Mouse (Mus musculus): ENCODE data around the gene Pik3ca. TPM values are rescaled to one million over a fixed set of nuclear protein-coding genes. Genes with fewer than 3 reads are reported as not detected.

The Pik3ca gene
- polyA plus RNA-seq, 1 experiment from 2014 or later, result 17.7 TPM

GRCm38 (mm10) chr3:32398175-32398538, 686 bp downstream of the Pik3ca start:
- Histone ChIP-seq H3K4me1 (ENCODE audit: control insufficient read depth, insufficient read depth, low read length) (peaks cover 15% of the 10 kb centered on the region), H3K27ac (ENCODE audit: low read depth, low read length) (no peak overlapping the region), H3K9ac (ENCODE audit: low read length) (peak overlapping the region; percentile 93), H3K4me3 (ENCODE audit: low read depth, low read length) (peak overlapping the region; percentile 74), H3K27me3 (replicated peaks; ENCODE audit: control insufficient read depth, insufficient read depth, low read length) (no peaks in the 10 kb centered on the region), H3K9me3 (replicated peaks; ENCODE audit: control insufficient read depth, low read length) (no peaks in the 10 kb centered on the region), H3K36me3 (ENCODE audit: control insufficient read depth, insufficient read depth, low read length) (no peaks in the 10 kb centered on the region), H3K4me2 (ENCODE audit: low read length) (peak overlapping the region; percentile 68)
- DNase-seq (ENCODE audit: low spot score) (no peak), ATAC-seq (no peak)
- WGBS, result 0% methylated on average over 7 of the region's 7 CpGs

- H3K27me3 ChIP-seq (replicated peaks; ENCODE audit: control insufficient read depth, insufficient read depth, low read length), result no peaks in the 10 kb centered on the region
- ATAC-seq (no peak), DNase-seq (ENCODE audit: low spot score) (no peak)
- peaks cover 15% of the 10 kb centered on the region for H3K4me1 ChIP-seq (ENCODE audit: control insufficient read depth, insufficient read depth, low read length)
- H3K4me3 ChIP-seq (ENCODE audit: low read depth, low read length), result peak overlapping the region; percentile 74
- H3K9ac ChIP-seq (ENCODE audit: low read length), result peak overlapping the region; percentile 41
- H3K4me2 ChIP-seq (ENCODE audit: low read length), result peak overlapping the region; percentile 68
- no peaks in the 10 kb centered on the region for H3K9me3 ChIP-seq (replicated peaks; ENCODE audit: control insufficient read depth, low read length)
- H3K27ac ChIP-seq (ENCODE audit: low read depth, low read length), result no peak overlapping the region
- 14% methylated on average over 4 of the region's 4 CpGs for WGBS
- no peaks in the 10 kb centered on the region for H3K36me3 ChIP-seq (ENCODE audit: control insufficient read depth, insufficient read depth, low read length)
Measured at GRCm38 (mm10) chr3:32398623-32399022, 1.2 kb downstream of the Pik3ca start.

- no peak overlapping the region for H3K4me3 ChIP-seq (ENCODE audit: low read depth, low read length)
- no peaks in the 10 kb centered on the region for H3K27me3 ChIP-seq (replicated peaks; ENCODE audit: control insufficient read depth, insufficient read depth, low read length)
- WGBS, result 26% methylated on average over 4 of the region's 4 CpGs
- no peaks in the 10 kb centered on the region for H3K9me3 ChIP-seq (replicated peaks; ENCODE audit: control insufficient read depth, low read length)
- H3K4me1 ChIP-seq (ENCODE audit: control insufficient read depth, insufficient read depth, low read length), result peaks cover 15% of the 10 kb centered on the region
- ATAC-seq (no peak), DNase-seq (ENCODE audit: low spot score) (no peak)
- 0 out of 2 replicates have a peak overlapping the region, but pooled peaks have one; percentile 12 for H3K4me2 ChIP-seq (ENCODE audit: low read length)
- no peak overlapping the region for H3K27ac ChIP-seq (ENCODE audit: low read depth, low read length)
- H3K36me3 ChIP-seq (ENCODE audit: control insufficient read depth, insufficient read depth, low read length), result no peaks in the 10 kb centered on the region
- H3K9ac ChIP-seq (ENCODE audit: low read length), result peak overlapping the region; percentile 18; the same call in 1 of the 2 replicates
Measured at GRCm38 (mm10) chr3:32399381-32399780, 1.9 kb downstream of the Pik3ca start.

- no peaks in the 10 kb centered on the region for H3K36me3 ChIP-seq (ENCODE audit: control insufficient read depth, insufficient read depth, low read length)
- no peak overlapping the region for H3K4me3 ChIP-seq (ENCODE audit: low read depth, low read length)
- peaks cover 15% of the 10 kb centered on the region for H3K4me1 ChIP-seq (ENCODE audit: control insufficient read depth, insufficient read depth, low read length)
- 0 out of 2 replicates have a peak overlapping the region, but pooled peaks have one; percentile 12 for H3K4me2 ChIP-seq (ENCODE audit: low read length)
- WGBS, result 74% methylated on average over 2 of the region's 2 CpGs
- DNase-seq (ENCODE audit: low spot score), result no peak
- ATAC-seq, result no peak
- H3K27me3 ChIP-seq (replicated peaks; ENCODE audit: control insufficient read depth, insufficient read depth, low read length), result no peaks in the 10 kb centered on the region
- no peaks in the 10 kb centered on the region for H3K9me3 ChIP-seq (replicated peaks; ENCODE audit: control insufficient read depth, low read length)
- peak overlapping the region; percentile 18; the same call in 1 of the 2 replicates for H3K9ac ChIP-seq (ENCODE audit: low read length)
- H3K27ac ChIP-seq (ENCODE audit: low read depth, low read length), result no peak overlapping the region
Measured at GRCm38 (mm10) chr3:32399931-32400330, 2.5 kb downstream of the Pik3ca start.

GRCm38 (mm10) chr3:32401591-32401990, 4.1 kb downstream of the Pik3ca start:
- Histone ChIP-seq H3K36me3 (ENCODE audit: control insufficient read depth, insufficient read depth, low read length) (no peaks in the 10 kb centered on the region), H3K4me2 (ENCODE audit: low read length) (no peak overlapping the region), H3K4me3 (ENCODE audit: low read depth, low read length) (no peak overlapping the region), H3K4me1 (ENCODE audit: control insufficient read depth, insufficient read depth, low read length) (peaks cover 10% of the 10 kb centered on the region), H3K9ac (ENCODE audit: low read length) (no peak overlapping the region), H3K27ac (ENCODE audit: low read depth, low read length) (no peak overlapping the region), H3K27me3 (replicated peaks; ENCODE audit: control insufficient read depth, insufficient read depth, low read length) (no peaks in the 10 kb centered on the region), H3K9me3 (replicated peaks; ENCODE audit: control insufficient read depth, low read length) (no peaks in the 10 kb centered on the region)
- 78% methylated on average over 3 of the region's 3 CpGs for WGBS
- no peak for ATAC-seq
- no peak for DNase-seq (ENCODE audit: low spot score)

GRCm38 (mm10) chr3:32402990-32403885, 5.8 kb downstream of the Pik3ca start:
- H3K27me3 ChIP-seq (replicated peaks; ENCODE audit: control insufficient read depth, insufficient read depth, low read length), result no peaks in the 10 kb centered on the region
- WGBS, result 82% methylated on average over 7 of the region's 7 CpGs
- H3K9ac ChIP-seq (ENCODE audit: low read length), result no peak overlapping the region
- ATAC-seq (no peak), DNase-seq (ENCODE audit: low spot score) (no peak)
- H3K4me2 ChIP-seq (ENCODE audit: low read length), result no peak overlapping the region
- H3K36me3 ChIP-seq (ENCODE audit: control insufficient read depth, insufficient read depth, low read length), result no peaks in the 10 kb centered on the region
- no peak overlapping the region for H3K4me3 ChIP-seq (ENCODE audit: low read depth, low read length)
- no peak overlapping the region for H3K27ac ChIP-seq (ENCODE audit: low read depth, low read length)
- peaks cover 10% of the 10 kb centered on the region for H3K4me1 ChIP-seq (ENCODE audit: control insufficient read depth, insufficient read depth, low read length)
- no peaks in the 10 kb centered on the region for H3K9me3 ChIP-seq (replicated peaks; ENCODE audit: control insufficient read depth, low read length)

GRCm38 (mm10) chr3:32405699-32406098, 8.2 kb downstream of the Pik3ca start:
- WGBS, result 93% methylated on average over 1 of the region's 1 CpGs
- no peak overlapping the region for H3K4me3 ChIP-seq (ENCODE audit: low read depth, low read length)
- no peak for DNase-seq (ENCODE audit: low spot score)
- no peak overlapping the region for H3K27ac ChIP-seq (ENCODE audit: low read depth, low read length)
- H3K27me3 ChIP-seq (replicated peaks; ENCODE audit: control insufficient read depth, insufficient read depth, low read length), result no peaks in the 10 kb centered on the region
- H3K4me1 ChIP-seq (ENCODE audit: control insufficient read depth, insufficient read depth, low read length), result no peaks in the 10 kb centered on the region; the same call in 1 of the 2 replicates
- no peaks in the 10 kb centered on the region for H3K36me3 ChIP-seq (ENCODE audit: control insufficient read depth, insufficient read depth, low read length)
- ATAC-seq, result no peak
- H3K9me3 ChIP-seq (replicated peaks; ENCODE audit: control insufficient read depth, low read length), result no peaks in the 10 kb centered on the region
- no peak overlapping the region for H3K4me2 ChIP-seq (ENCODE audit: low read length)
- no peak overlapping the region for H3K9ac ChIP-seq (ENCODE audit: low read length)

GRCm38 (mm10) chr3:32406804-32407203, 9.3 kb downstream of the Pik3ca start:
- H3K9ac ChIP-seq (ENCODE audit: low read length), result no peak overlapping the region
- H3K9me3 ChIP-seq (replicated peaks; ENCODE audit: control insufficient read depth, low read length), result no peaks in the 10 kb centered on the region
- no peaks in the 10 kb centered on the region; the same call in 1 of the 2 replicates for H3K4me1 ChIP-seq (ENCODE audit: control insufficient read depth, insufficient read depth, low read length)
- no peak overlapping the region for H3K4me2 ChIP-seq (ENCODE audit: low read length)
- DNase-seq (ENCODE audit: low spot score) (no peak), ATAC-seq (no peak)
- WGBS, result 78% methylated on average over 6 of the region's 6 CpGs
- H3K4me3 ChIP-seq (ENCODE audit: low read depth, low read length), result no peak overlapping the region
- no peaks in the 10 kb centered on the region for H3K36me3 ChIP-seq (ENCODE audit: control insufficient read depth, insufficient read depth, low read length)
- no peaks in the 10 kb centered on the region for H3K27me3 ChIP-seq (replicated peaks; ENCODE audit: control insufficient read depth, insufficient read depth, low read length)
- no peak overlapping the region for H3K27ac ChIP-seq (ENCODE audit: low read depth, low read length)

- H3K27me3 ChIP-seq (replicated peaks; ENCODE audit: control insufficient read depth, insufficient read depth, low read length), result no peaks in the 10 kb centered on the region
- no peak overlapping the region for H3K4me3 ChIP-seq (ENCODE audit: low read depth, low read length)
- peaks cover 3% of the 10 kb centered on the region; the same call in 1 of the 2 replicates for H3K4me1 ChIP-seq (ENCODE audit: control insufficient read depth, insufficient read depth, low read length)
- H3K9me3 ChIP-seq (replicated peaks; ENCODE audit: control insufficient read depth, low read length), result no peaks in the 10 kb centered on the region
- H3K27ac ChIP-seq (ENCODE audit: low read depth, low read length), result no peak overlapping the region
- WGBS, result 88% methylated on average over 3 of the region's 3 CpGs
- H3K9ac ChIP-seq (ENCODE audit: low read length), result no peak overlapping the region
- ATAC-seq (no peak), DNase-seq (ENCODE audit: low spot score) (no peak)
- H3K4me2 ChIP-seq (ENCODE audit: low read length), result no peak overlapping the region
- no peaks in the 10 kb centered on the region for H3K36me3 ChIP-seq (ENCODE audit: control insufficient read depth, insufficient read depth, low read length)
Measured at GRCm38 (mm10) chr3:32408811-32409273, 11.4 kb downstream of the Pik3ca start.
